Mouse (Mus musculus) kidney, postnatal 0 days (tissue): ENCODE measurements around the gene Scfd2. TPM values are rescaled to one million over a fixed set of nuclear protein-coding genes. Genes with fewer than 3 reads are reported as not detected.

Experiments
- ATAC-seq: fragments of 200-750 bp; cut with Nextera tagmentation; replicated peaks from 2 replicates; pipeline ENCODE4 v1.8.0; 2017; ENCODE audit warnings: low read depth, moderate number of reproducible peaks, moderate TSS enrichment, moderate library complexity; ENCODE audit not compliant: low FRiP score
- DNase-seq: peaks from one replicate; pipeline ENCODE4 v3.0.0-alpha.2; 2016; ENCODE audit warnings: low spot score
- H3K27ac ChIP-seq: fragments of 300-500 bp; sonication (generic); 2 replicates; pipeline ENCODE4 v1.5.1; 2014; ENCODE audit warnings: mild to moderate bottlenecking
- H3K27me3 ChIP-seq: fragments of 300-500 bp; sonication (generic); 2 replicates; pipeline ENCODE4 v1.6.1; 2014; ENCODE audit warnings: low read length, mixed read lengths; ENCODE audit not compliant: insufficient read depth
- H3K36me3 ChIP-seq: fragments of 300-500 bp; sonication (generic); 2 replicates; pipeline ENCODE4 v1.6.1; 2014; ENCODE audit warnings: low read length, mixed read lengths; ENCODE audit not compliant: insufficient read depth
- H3K4me1 ChIP-seq: fragments of 300-500 bp; sonication (generic); replicated peaks from 2 replicates; pipeline ENCODE4 v1.6.1; 2014; ENCODE audit warnings: antibody characterized with exemption, low read length, mixed read lengths; ENCODE audit not compliant: insufficient read depth
- H3K4me2 ChIP-seq: fragments of 300-500 bp; sonication (generic); 2 replicates; pipeline ENCODE4 v1.6.1; 2014; ENCODE audit warnings: mild to moderate bottlenecking, low read length, moderate library complexity, mixed read lengths
- H3K4me3 ChIP-seq: fragments of 300-500 bp; sonication (generic); replicated peaks from 2 replicates; pipeline ENCODE4 v1.5.1; 2014; ENCODE audit warnings: low read depth, low read length
- H3K9ac ChIP-seq: fragments of 300-500 bp; sonication (generic); 2 replicates; pipeline ENCODE4 v1.6.1; 2014; ENCODE audit warnings: low read depth, low read length
- H3K9me3 ChIP-seq: fragments of 300-500 bp; sonication (generic); replicated peaks from 2 replicates; pipeline ENCODE4 v1.6.1; 2016; ENCODE audit warnings: low read length, inconsistent platforms, mixed read lengths
- CTCF ChIP-seq: IDR thresholded peaks from 2 replicates; pipeline ENCODE4 v1.5.1; 2016; ENCODE audit warnings: antibody characterized with exemption, low read depth, mild to moderate bottlenecking, moderate library complexity
- WGBS: fragments of 180-500 bp; shearing (Covaris S2); extraction: QIAGEN DNeasy Blood & Tissue Kit; methylation state at CpG from one replicate; pipeline ENCODE4 v1.1.7; 2014; 5-methylcytosine and 5-hydroxymethylcytosine counted together
- polyA plus RNA-seq: library from polyadenylated mRNA; unstranded; fragments of >200 nt; fragmentation: Nextera tagmentation; extraction: Ambion mirVana; gene quantifications from 2 replicates; pipeline ENCODE4 v1.2.1, GENCODE M21; 2015

The Scfd2 gene
- polyA plus RNA-seq, 1 experiment from 2014 or later = 16.8 TPM

DNA sequence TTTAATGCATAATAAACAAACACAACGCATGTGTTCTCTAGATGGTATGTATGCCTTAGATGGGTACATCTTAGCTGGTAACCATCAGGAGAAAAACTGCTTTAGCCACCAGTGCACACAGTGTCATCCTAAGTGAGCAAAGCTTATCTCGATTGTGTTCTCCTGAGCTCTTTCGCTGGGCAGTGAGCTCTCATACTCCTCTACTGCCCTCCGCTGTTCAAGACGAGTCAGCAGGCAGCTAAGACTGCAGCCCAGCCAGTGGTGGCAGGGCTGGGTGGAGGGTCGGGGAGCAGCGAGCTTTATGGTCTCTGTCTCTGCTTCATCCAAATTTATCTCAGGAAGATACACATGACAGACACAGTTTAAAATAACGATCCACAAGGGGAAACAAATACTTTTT is 248.0 kb downstream of the Scfd2 start:
- no peaks in the 10 kb centered on the region for H3K36me3 ChIP-seq
- DNase-seq (peak; percentile 78), ATAC-seq (peak; percentile 61; the same call in 1 of the 2 replicates)
- no peak overlapping the region for H3K9ac ChIP-seq
- H3K4me2 ChIP-seq = no peak overlapping the region
- no peak overlapping the region for H3K27ac ChIP-seq
- 0 out of 2 replicates have a peak, but pooled peaks cover 7% of the 10 kb centered on the region for H3K4me1 ChIP-seq
- peak; percentile 81 for TF ChIP-seq CTCF
- H3K27me3 ChIP-seq = no peaks in the 10 kb centered on the region
- H3K9me3 ChIP-seq = no peaks in the 10 kb centered on the region
- WGBS = 24% methylated on average over 8 of the region's 8 CpGs
- H3K4me3 ChIP-seq = no peak overlapping the region

- Histone ChIP-seq H3K9me3 (no peaks in the 10 kb centered on the region), H3K27ac (0 out of 2 replicates have a peak overlapping the region, but pooled peaks have one; percentile 15), H3K4me3 (no peak overlapping the region), H3K9ac (no peak overlapping the region), H3K4me2 (no peak overlapping the region), H3K36me3 (no peaks in the 10 kb centered on the region), H3K4me1 (peaks cover 11% of the 10 kb centered on the region; the same call in 1 of the 2 replicates), H3K27me3 (no peaks in the 10 kb centered on the region)
- 63% methylated on average over 8 of the region's 8 CpGs for WGBS
- peak; percentile 49 for ATAC-seq
- TF ChIP-seq CTCF = no peak
- no peak for DNase-seq
Observed at GRCm38 (mm10) chr5:74281480-74281879, 250.1 kb downstream of the Scfd2 start.

- Histone ChIP-seq H3K27me3 (no peaks in the 10 kb centered on the region), H3K9me3 (no peaks in the 10 kb centered on the region), H3K4me2 (no peak overlapping the region), H3K4me1 (peaks cover 11% of the 10 kb centered on the region; the same call in 1 of the 2 replicates), H3K27ac (no peak overlapping the region), H3K36me3 (no peaks in the 10 kb centered on the region), H3K4me3 (no peak overlapping the region), H3K9ac (no peak overlapping the region)
- DNase-seq (no peak), ATAC-seq (no peak)
- no peak for TF ChIP-seq CTCF
- 69% methylated on average over 7 of the region's 7 CpGs for WGBS
Observed at GRCm38 (mm10) chr5:74279673-74280072, 251.9 kb downstream of the Scfd2 start.

- no peak overlapping the region for H3K9ac ChIP-seq
- no peak for DNase-seq
- ATAC-seq = no peak
- WGBS = 88% methylated on average over 7 of the region's 7 CpGs
- H3K4me2 ChIP-seq = no peak overlapping the region
- H3K4me3 ChIP-seq = no peak overlapping the region
- H3K36me3 ChIP-seq = no peaks in the 10 kb centered on the region
- H3K27me3 ChIP-seq = no peaks in the 10 kb centered on the region
- no peak for TF ChIP-seq CTCF
- H3K27ac ChIP-seq = no peak overlapping the region
- peaks cover 11% of the 10 kb centered on the region; the same call in 1 of the 2 replicates for H3K4me1 ChIP-seq
- no peaks in the 10 kb centered on the region for H3K9me3 ChIP-seq
Observed at GRCm38 (mm10) chr5:74278428-74278827, 253.1 kb downstream of the Scfd2 start.

DNA sequence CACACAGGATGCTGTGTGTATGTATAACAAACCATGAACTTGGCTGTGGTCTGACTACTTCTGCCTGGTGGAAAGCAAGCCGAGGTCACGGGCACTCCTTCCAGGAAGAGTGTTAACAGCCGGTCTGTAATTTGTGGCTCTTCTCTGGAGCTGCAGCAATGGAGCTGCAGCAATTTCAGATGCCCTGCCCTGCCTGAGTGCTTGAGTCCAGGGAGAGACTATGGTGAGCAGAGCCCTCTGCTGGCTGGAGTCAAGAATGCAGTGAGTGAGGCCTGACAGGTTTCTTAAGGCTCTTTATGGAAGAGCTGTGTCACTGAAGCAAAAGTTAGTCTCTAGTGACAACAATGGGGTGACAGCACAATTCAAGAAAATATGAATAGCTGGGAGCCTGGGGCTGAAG is 253.8 kb downstream of the Scfd2 start:
- Histone ChIP-seq H3K9me3 (no peaks in the 10 kb centered on the region), H3K27ac (no peak overlapping the region), H3K36me3 (no peaks in the 10 kb centered on the region), H3K9ac (no peak overlapping the region), H3K4me1 (peaks cover 11% of the 10 kb centered on the region; the same call in 1 of the 2 replicates), H3K4me3 (no peak overlapping the region), H3K4me2 (no peak overlapping the region), H3K27me3 (no peaks in the 10 kb centered on the region)
- TF ChIP-seq CTCF = peak; percentile 98
- WGBS = under 1% methylated on average over 3 of the region's 3 CpGs
- DNase-seq = peak; percentile 97
- ATAC-seq = peak; percentile 56; the same call in 1 of the 2 replicates

DNA sequence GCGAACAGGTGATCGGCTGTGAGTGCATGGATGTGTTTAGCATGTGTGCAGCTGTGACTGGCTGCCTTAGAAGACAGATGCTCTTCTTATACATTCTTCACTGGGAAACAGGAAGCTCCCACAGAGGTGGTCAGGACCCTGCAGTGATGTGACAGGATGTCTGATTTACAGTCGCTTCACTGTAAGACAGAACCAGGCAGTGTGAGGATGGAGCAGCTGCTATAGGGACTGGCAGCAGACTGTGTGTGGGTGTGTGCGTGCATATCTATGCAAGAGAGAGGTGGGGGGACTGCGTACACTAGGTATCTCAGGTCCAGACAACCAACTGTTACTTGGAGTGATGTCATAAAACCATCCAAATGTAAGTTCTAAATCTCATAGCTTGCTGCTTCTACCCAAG is 254.3 kb downstream of the Scfd2 start:
- ATAC-seq (0 out of 2 replicates have a peak, but pooled peaks have one; percentile 38), DNase-seq (no peak)
- peaks cover 11% of the 10 kb centered on the region; the same call in 1 of the 2 replicates for H3K4me1 ChIP-seq
- no peak overlapping the region for H3K4me2 ChIP-seq
- H3K9me3 ChIP-seq = no peaks in the 10 kb centered on the region
- H3K36me3 ChIP-seq = no peaks in the 10 kb centered on the region
- H3K27ac ChIP-seq = no peak overlapping the region
- no peak for TF ChIP-seq CTCF
- WGBS = 67% methylated on average over 5 of the region's 5 CpGs
- H3K27me3 ChIP-seq = no peaks in the 10 kb centered on the region
- no peak overlapping the region for H3K9ac ChIP-seq
- no peak overlapping the region for H3K4me3 ChIP-seq

DNA sequence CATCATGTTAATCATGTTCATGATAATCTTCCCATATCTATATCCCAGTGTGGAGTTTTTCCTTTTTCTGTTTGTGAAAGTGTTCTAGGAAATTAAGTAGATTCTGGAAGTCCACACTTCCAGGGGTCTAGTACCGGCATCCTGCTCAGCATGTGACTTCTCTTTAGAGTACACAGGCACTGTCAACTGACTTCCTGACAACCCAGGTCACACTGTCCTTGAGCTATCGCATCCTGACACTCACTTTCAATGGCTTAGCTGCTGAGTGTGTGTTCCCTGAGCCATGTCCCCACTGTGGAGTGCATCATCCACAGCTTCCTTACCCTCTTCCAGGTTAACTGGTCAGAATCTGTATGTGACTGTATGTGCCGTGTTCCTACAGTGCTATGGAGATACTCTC is 258.2 kb downstream of the Scfd2 start:
- no peak for ATAC-seq
- peaks cover 4% of the 10 kb centered on the region; the same call in 1 of the 2 replicates for H3K4me1 ChIP-seq
- no peak for DNase-seq
- WGBS = 75% methylated on average over 3 of the region's 3 CpGs
- H3K9ac ChIP-seq = no peak overlapping the region
- no peak overlapping the region for H3K4me2 ChIP-seq
- H3K27me3 ChIP-seq = no peaks in the 10 kb centered on the region
- TF ChIP-seq CTCF = no peak
- H3K36me3 ChIP-seq = no peaks in the 10 kb centered on the region
- no peaks in the 10 kb centered on the region for H3K9me3 ChIP-seq
- no peak overlapping the region for H3K27ac ChIP-seq
- no peak overlapping the region for H3K4me3 ChIP-seq
